Mouse (Mus musculus): ENCODE results near the gene Sik3.

The Sik3 gene

GRCm38 (mm10) chr9:46012091-46013008 is at the start of gene Sik3, which contains the start of gene Pafah1b2:
Gene Sik3, plus strand, starts transcription at chr9:46012820.
Gene Pafah1b2, minus strand, starts transcription at chr9:46012690.
- no peak for DNase-seq (ENCODE audit: extremely low read depth, low read depth, low spot score)

- no peak for DNase-seq (ENCODE audit: extremely low read depth, low read depth, low spot score)
Observed at GRCm38 (mm10) chr9:45963577-45963976, 49.0 kb upstream of the Sik3 start.

GRCm38 (mm10) chr9:45976884-45977283 is 35.7 kb upstream of the Sik3 start:
- DNase-seq (ENCODE audit: extremely low read depth, low read depth, low spot score) = no peak

- no peak for DNase-seq (ENCODE audit: extremely low read depth, low read depth, low spot score)
Observed at GRCm38 (mm10) chr9:45979778-45980177, 32.8 kb upstream of the Sik3 start.

GRCm38 (mm10) chr9:45980611-45981010 is 32.0 kb upstream of the Sik3 start:
- DNase-seq (ENCODE audit: extremely low read depth, low read depth, low spot score) = no peak

- no peak for DNase-seq (ENCODE audit: extremely low read depth, low read depth, low spot score)
Observed at GRCm38 (mm10) chr9:45981331-45981730, 31.3 kb upstream of the Sik3 start.

- DNase-seq (ENCODE audit: extremely low read depth, low read depth, low spot score) = no peak
Observed at GRCm38 (mm10) chr9:45983676-45984408, 28.8 kb upstream of the Sik3 start.

- no peak for DNase-seq (ENCODE audit: extremely low read depth, low read depth, low spot score)
Observed at GRCm38 (mm10) chr9:45984409-45985228, 28.0 kb upstream of the Sik3 start.

GRCm38 (mm10) chr9:45985229-45985567 is 27.4 kb upstream of the Sik3 start:
- no peak for DNase-seq (ENCODE audit: extremely low read depth, low read depth, low spot score)

GRCm38 (mm10) chr9:45999009-45999408 is 13.6 kb upstream of the Sik3 start:
- DNase-seq (ENCODE audit: extremely low read depth, low read depth, low spot score) = no peak

GRCm38 (mm10) chr9:46003729-46004128 is 8.9 kb upstream of the Sik3 start:
- DNase-seq (ENCODE audit: extremely low read depth, low read depth, low spot score) = no peak

GRCm38 (mm10) chr9:46004529-46004928 is 8.1 kb upstream of the Sik3 start:
- DNase-seq (ENCODE audit: extremely low read depth, low read depth, low spot score) = no peak

GRCm38 (mm10) chr9:46006224-46006623 is 6.4 kb upstream of the Sik3 start:
- no peak for DNase-seq (ENCODE audit: extremely low read depth, low read depth, low spot score)

- DNase-seq (ENCODE audit: extremely low read depth, low read depth, low spot score) = no peak
Observed at GRCm38 (mm10) chr9:46008931-46009668, 3.5 kb upstream of the Sik3 start.

GRCm38 (mm10) chr9:46009669-46009983 is 3.0 kb upstream of the Sik3 start:
- no peak for DNase-seq (ENCODE audit: extremely low read depth, low read depth, low spot score)

GRCm38 (mm10) chr9:46011094-46011970 is 1.3 kb upstream of the Sik3 start:
- no peak for DNase-seq (ENCODE audit: extremely low read depth, low read depth, low spot score)

GRCm38 (mm10) chr9:46013009-46013586 is 478 bp downstream of the Sik3 start:
- DNase-seq (ENCODE audit: extremely low read depth, low read depth, low spot score) = no peak

- DNase-seq (ENCODE audit: extremely low read depth, low read depth, low spot score) = no peak
Observed at GRCm38 (mm10) chr9:46013616-46014015, 996 bp downstream of the Sik3 start.

- DNase-seq (ENCODE audit: extremely low read depth, low read depth, low spot score) = no peak
Observed at GRCm38 (mm10) chr9:46014251-46014681, 1.6 kb downstream of the Sik3 start.

All from fat pad, adult 2 months (tissue).